Mouse (Mus musculus) midbrain, embryonic 15.5 days (tissue): ENCODE data around the gene Pnpla3. TPM values are rescaled to one million over a fixed set of nuclear protein-coding genes. Genes with fewer than 3 reads are reported as not detected.
A peak's percentile ranks its signal among the peaks of the same experiment; 100 is the strongest.

ENCODE experiments used
- ATAC-seq: fragments of 200-750 bp; cut with Nextera tagmentation; replicated peaks from 2 replicates; pipeline ENCODE4 v1.8.0; 2017; ENCODE audit warnings: moderate TSS enrichment
- H3K27ac ChIP-seq: fragments of 300-500 bp; sonication (generic); 2 replicates; pipeline ENCODE4 v1.5.1; 2015; ENCODE audit warnings: mild to moderate bottlenecking, inconsistent platforms
- H3K27me3 ChIP-seq: fragments of 300-500 bp; sonication (generic); replicated peaks from 2 replicates; pipeline ENCODE4 v1.6.1; 2015; ENCODE audit warnings: inconsistent platforms
- H3K36me3 ChIP-seq: fragments of 300-500 bp; sonication (generic); replicated peaks from 2 replicates; pipeline ENCODE4 v1.6.1; 2015; ENCODE audit warnings: inconsistent platforms
- H3K4me1 ChIP-seq: fragments of 300-500 bp; sonication (generic); 2 replicates; pipeline ENCODE4 v1.6.1; 2015; ENCODE audit warnings: inconsistent platforms
- H3K4me2 ChIP-seq: fragments of 300-500 bp; sonication (generic); 2 replicates; pipeline ENCODE4 v1.6.1; 2015; ENCODE audit warnings: inconsistent platforms, mild to moderate bottlenecking, moderate library complexity
- H3K4me3 ChIP-seq: fragments of 300-500 bp; sonication (generic); 2 replicates; pipeline ENCODE4 v1.5.1; 2015; ENCODE audit warnings: mild to moderate bottlenecking, inconsistent platforms
- H3K9ac ChIP-seq: fragments of 300-500 bp; sonication (generic); 2 replicates; pipeline ENCODE4 v1.6.1; 2015; ENCODE audit warnings: mild to moderate bottlenecking, inconsistent platforms
- H3K9me3 ChIP-seq: fragments of 300-500 bp; sonication (generic); 2 replicates; pipeline ENCODE4 v1.6.1; 2016; ENCODE audit warnings: inconsistent platforms
- WGBS: fragments of 180-500 bp; shearing (Covaris S2); methylation state at CpG from one replicate; pipeline ENCODE4 v1.1.7; 2015; ENCODE audit warnings: mixed read lengths; 5-methylcytosine and 5-hydroxymethylcytosine counted together
- microRNA-seq: library from miRNA; unstranded; fragments of <30 nt; microRNA quantifications from one replicate; pipeline ENCODE4, GENCODE M21; 2016
- polyA plus RNA-seq: library from polyadenylated mRNA; unstranded; fragments of >200 nt; fragmentation: Nextera tagmentation; extraction: Ambion mirVana; gene quantifications from 2 replicates; pipeline ENCODE4 v1.2.1, GENCODE M21; 2015

Pnpla3 gene
- polyA plus RNA-seq, 1 experiment from 2014 or later, result 6.4 TPM

DNA sequence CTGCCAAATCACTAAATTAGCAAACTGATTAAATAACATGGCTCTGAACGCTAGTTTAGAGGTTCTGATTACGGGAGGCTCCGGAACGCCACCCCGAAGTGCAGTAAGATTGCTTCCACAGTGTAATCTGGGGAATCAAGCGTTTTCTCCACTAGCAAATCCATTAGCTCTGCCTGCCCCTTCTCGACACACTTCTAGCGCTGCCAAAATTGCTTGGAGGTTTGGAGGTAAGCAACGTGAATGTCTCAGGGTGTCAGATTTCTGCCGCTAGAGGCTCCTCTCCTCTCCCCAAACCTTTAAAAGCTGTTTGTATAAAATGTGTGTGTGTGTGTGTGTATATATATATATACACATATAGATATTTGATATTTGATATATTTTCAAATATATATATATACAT, 57.1 kb downstream of the Pnpla3 start:
- H3K4me2 ChIP-seq, result no peak overlapping the region
- peak overlapping the region; percentile 27; the same call in 1 of the 2 replicates for H3K27ac ChIP-seq
- H3K4me1 ChIP-seq, result peaks cover 41% of the 10 kb centered on the region
- 32% methylated on average over 10 of the region's 10 CpGs for WGBS
- ATAC-seq, result no peak
- H3K9ac ChIP-seq, result no peak overlapping the region
- H3K4me3 ChIP-seq, result no peak overlapping the region
- H3K27me3 ChIP-seq, result no peaks in the 10 kb centered on the region
- no peaks in the 10 kb centered on the region for H3K36me3 ChIP-seq
- H3K9me3 ChIP-seq, result no peaks in the 10 kb centered on the region

DNA sequence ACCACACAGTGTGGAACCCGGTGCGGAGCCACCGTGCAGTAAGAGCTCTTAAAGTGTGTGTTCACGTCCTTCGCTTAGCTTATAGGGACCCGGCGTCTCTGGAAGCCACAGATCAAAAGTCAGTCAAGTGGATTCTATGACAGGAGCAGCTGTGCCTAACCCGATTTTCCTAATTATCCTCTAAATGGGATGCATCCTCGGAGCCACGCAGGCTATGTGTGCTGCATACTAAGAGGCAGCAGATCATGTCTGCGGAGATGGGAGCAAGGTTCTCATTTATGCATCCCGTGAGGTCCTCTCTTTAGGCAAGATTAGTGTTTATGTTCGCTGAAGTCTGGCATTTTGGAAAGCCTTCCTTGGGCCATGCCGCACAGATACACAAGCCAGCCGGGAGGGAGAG, 59.3 kb downstream of the Pnpla3 start:
- peak overlapping the region; percentile 70 for H3K27ac ChIP-seq
- H3K4me2 ChIP-seq, result peak overlapping the region; percentile 5; the same call in 1 of the 2 replicates
- no peak overlapping the region for H3K9ac ChIP-seq
- no peaks in the 10 kb centered on the region for H3K27me3 ChIP-seq
- H3K36me3 ChIP-seq, result no peaks in the 10 kb centered on the region
- no peak overlapping the region for H3K4me3 ChIP-seq
- peak; percentile 80 for ATAC-seq
- H3K9me3 ChIP-seq, result no peaks in the 10 kb centered on the region
- 12% methylated on average over 15 of the region's 15 CpGs for WGBS
- H3K4me1 ChIP-seq, result peaks cover 55% of the 10 kb centered on the region

DNA sequence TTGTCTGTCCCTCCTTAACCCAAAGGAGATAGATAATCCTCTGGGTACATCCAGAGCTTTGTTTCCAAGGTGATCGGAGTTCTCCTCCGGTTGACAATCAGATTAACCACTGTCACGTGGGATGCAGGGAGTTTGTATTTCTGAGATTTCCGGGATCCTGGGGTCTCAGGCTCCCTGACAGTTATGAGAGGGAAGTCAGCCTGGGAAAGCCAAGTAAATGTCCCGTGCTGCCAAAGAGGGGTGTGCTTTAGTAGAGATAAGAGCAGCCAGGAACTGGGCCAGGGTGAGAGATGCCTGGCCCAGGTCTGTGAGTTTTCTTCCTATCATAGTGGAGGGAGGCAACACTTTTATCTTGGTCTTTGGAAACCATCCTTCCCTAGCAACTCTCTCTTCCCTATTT, 63.0 kb downstream of the Pnpla3 start:
- H3K4me1 ChIP-seq, result peaks cover 55% of the 10 kb centered on the region

DNA sequence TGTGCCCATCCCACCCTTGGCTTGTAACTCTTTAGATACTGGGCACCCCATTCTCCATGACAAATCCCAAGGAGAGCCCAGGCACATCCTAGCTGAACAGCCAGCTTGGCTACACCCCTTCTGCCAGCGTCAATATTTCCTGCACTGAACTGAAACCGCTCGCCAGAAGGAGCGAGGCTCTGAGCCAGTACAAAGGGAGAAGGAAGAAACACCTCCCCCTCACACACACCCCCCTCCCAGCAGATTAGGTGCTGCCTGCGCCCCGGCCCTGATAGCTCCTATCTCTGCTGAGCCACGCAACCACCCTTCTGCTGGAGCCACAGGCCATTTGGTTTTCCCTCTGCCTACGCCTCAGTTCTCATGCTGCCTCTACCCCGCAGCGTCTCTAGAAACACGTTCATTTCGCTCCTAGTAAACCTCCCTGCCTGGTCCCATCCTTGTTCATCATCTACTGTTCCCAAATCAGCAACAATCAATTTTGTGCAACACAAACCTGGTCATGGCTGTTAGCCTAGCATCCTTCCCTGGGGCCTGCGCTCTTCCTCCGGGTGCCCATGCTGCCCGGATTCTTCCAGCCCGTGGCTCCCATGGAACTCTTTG, 63.6 kb downstream of the Pnpla3 start:
- Histone ChIP-seq H3K27me3 (no peaks in the 10 kb centered on the region), H3K9me3 (no peaks in the 10 kb centered on the region), H3K27ac (peak overlapping the region; percentile 74), H3K9ac (peak overlapping the region; percentile 28), H3K4me2 (peak overlapping the region; percentile 86), H3K4me1 (peaks cover 51% of the 10 kb centered on the region), H3K36me3 (no peaks in the 10 kb centered on the region), H3K4me3 (peak overlapping the region; percentile 37)
- WGBS, result 4% methylated on average over 16 of the region's 16 CpGs
- 0 out of 2 replicates have a peak, but pooled peaks have one; percentile 22 for ATAC-seq

More for the DNA sequence above, 63.0 kb downstream of the Pnpla3 start:
- H3K9ac ChIP-seq, result no peak overlapping the region
- H3K27ac ChIP-seq, result peak overlapping the region; percentile 74
- H3K9me3 ChIP-seq, result no peaks in the 10 kb centered on the region
- no peaks in the 10 kb centered on the region for H3K36me3 ChIP-seq
- no peak for ATAC-seq
- no peak overlapping the region for H3K4me3 ChIP-seq
- WGBS, result 5% methylated on average over 5 of the region's 5 CpGs
- H3K27me3 ChIP-seq, result no peaks in the 10 kb centered on the region
- H3K4me2 ChIP-seq, result peak overlapping the region; percentile 86

DNA sequence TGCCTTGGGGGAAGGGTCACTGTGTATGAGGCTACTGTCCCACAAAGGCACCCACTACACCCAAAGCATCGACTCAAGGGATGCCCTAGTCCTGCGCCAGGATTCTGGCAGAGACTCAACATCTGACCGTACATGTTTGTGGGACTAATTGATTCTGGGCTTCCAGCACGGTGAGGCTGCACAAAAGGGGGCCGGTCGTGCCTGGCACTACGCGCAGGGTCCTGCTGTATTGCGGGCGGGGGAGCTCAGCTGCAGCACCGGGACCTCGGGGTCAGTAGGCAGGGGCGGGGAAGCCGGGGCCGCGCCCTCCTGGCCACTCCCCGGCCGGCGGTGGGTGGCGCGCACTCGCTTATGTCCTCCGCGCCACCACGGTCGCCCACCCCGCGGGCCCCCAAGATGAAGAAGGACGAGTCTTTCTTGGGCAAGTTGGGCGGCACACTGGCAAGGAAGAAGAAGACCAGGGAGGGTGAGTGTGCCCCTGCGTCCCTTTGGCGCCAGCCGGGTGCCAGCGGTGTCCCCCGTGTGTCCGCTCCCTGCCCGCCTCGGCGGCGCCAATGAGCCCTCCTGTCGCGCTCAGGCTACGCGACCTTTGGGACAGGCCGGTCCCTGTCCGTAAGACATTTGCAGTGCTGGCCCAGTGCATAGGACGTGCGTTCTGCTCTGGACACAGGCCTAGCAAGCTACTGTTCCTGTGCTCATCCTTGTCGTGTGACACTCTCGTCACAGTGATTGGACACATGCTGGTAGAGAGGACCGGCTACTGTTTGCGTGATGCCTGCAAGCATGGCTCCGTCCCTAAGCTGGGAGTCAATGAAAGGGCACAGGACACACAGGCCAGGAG, 64.3 kb downstream of the Pnpla3 start, which contains the start of gene Parvb:
Gene Parvb, plus strand, starts transcription at position 323 of the 841 bp plus-strand sequence.
- no peaks in the 10 kb centered on the region for H3K36me3 ChIP-seq
- H3K27me3 ChIP-seq, result no peaks in the 10 kb centered on the region
- H3K9me3 ChIP-seq, result no peaks in the 10 kb centered on the region
- H3K4me1 ChIP-seq, result peaks cover 44% of the 10 kb centered on the region
- H3K9ac ChIP-seq, result peak within 1 kb of the TSS; percentile 28
- peak within 1 kb of the TSS; percentile 74 for H3K27ac ChIP-seq
- under 1% methylated on average over 53 of the region's 53 CpGs for WGBS
- H3K4me2 ChIP-seq, result peak within 1 kb of the TSS; percentile 86
- ATAC-seq, result peak; percentile 54
- H3K4me3 ChIP-seq, result peak within 1 kb of the TSS; percentile 37

DNA sequence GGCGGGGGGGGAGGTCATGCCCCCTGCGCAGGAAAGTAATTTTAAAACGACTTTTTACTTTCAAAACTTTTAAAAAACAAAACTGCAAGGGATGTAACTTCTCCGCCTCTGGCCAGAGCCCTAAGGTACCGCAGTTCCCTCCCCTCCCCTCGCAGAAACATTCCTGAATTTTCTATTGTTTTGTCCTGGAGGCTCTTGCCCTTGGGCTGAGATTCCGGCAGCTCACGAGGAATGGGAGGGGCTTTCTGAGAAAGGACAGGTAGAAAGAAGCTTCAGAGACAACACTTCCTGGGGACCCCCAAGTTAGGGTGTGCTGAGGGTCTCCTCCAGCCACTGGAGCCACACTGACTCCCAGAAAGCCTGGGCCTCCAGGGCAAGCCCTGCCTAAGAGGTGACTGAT, 65.0 kb downstream of the Pnpla3 start:
- peak overlapping the region; percentile 37 for H3K4me3 ChIP-seq
- peak overlapping the region; percentile 86 for H3K4me2 ChIP-seq
- no peaks in the 10 kb centered on the region for H3K27me3 ChIP-seq
- no peak for ATAC-seq
- WGBS, result 13% methylated on average over 8 of the region's 8 CpGs
- no peaks in the 10 kb centered on the region for H3K36me3 ChIP-seq
- peaks cover 37% of the 10 kb centered on the region for H3K4me1 ChIP-seq
- H3K9me3 ChIP-seq, result no peaks in the 10 kb centered on the region
- no peak overlapping the region for H3K27ac ChIP-seq
- H3K9ac ChIP-seq, result no peak overlapping the region

DNA sequence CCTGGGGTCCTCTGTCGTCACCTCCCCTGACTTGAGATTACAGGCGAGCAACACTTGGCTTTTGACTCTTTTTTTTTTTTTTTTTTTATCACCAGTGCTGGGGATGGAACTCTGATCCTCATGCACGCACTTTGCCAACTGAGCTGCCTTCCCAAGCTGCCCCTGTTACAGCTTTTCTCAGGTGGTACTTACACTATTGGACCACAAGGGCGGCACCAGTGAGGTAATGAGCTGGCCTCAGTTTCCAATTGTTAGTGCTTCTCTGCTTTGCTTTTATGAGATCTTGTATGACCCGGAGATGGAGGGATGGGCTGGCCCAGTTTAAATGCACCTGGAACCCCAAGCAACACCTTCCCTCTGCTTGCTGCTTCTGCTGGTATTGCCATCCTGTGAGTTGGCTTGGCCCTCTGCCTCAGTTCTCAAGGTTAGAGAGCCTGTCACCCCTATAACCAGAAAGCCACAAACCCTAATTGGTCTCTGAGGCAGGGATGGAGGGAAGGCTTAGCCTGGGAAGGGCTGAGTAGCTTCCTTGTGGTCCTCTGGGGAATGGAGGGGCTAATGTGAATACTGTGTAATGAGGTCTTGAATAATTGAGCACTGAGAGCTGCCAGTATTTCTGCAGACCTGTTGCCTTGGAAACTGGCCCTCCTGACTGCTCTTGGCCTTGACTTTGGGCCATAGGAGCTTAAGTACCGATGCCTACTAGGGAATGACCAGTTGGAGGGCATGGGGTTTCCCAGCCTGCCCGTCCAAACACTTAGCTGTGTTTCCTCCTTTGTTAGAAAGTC, 67.4 kb downstream of the Pnpla3 start:
- peak; percentile 52; the same call in 1 of the 2 replicates for ATAC-seq
- H3K36me3 ChIP-seq, result no peaks in the 10 kb centered on the region
- H3K4me1 ChIP-seq, result peaks cover 53% of the 10 kb centered on the region
- H3K4me3 ChIP-seq, result no peak overlapping the region
- H3K4me2 ChIP-seq, result no peak overlapping the region
- H3K9me3 ChIP-seq, result no peaks in the 10 kb centered on the region
- no peak overlapping the region for H3K9ac ChIP-seq
- no peaks in the 10 kb centered on the region for H3K27me3 ChIP-seq
- H3K27ac ChIP-seq, result peak overlapping the region; percentile 58; the same call in 1 of the 2 replicates
- WGBS, result 78% methylated on average over 7 of the region's 7 CpGs

- Histone ChIP-seq H3K27ac (no peak overlapping the region), H3K9me3 (no peaks in the 10 kb centered on the region), H3K27me3 (no peaks in the 10 kb centered on the region), H3K9ac (no peak overlapping the region), H3K4me1 (peaks cover 51% of the 10 kb centered on the region), H3K36me3 (no peaks in the 10 kb centered on the region), H3K4me3 (no peak overlapping the region), H3K4me2 (no peak overlapping the region)
- no peak for ATAC-seq
- WGBS, result 47% methylated on average over 7 of the region's 7 CpGs
Observed at GRCm38 (mm10) chr15:84235646-84236045, 68.0 kb downstream of the Pnpla3 start.

Small RNAs within 50 kb of the gene (microRNA-seq; reads per million reads assigned to microRNA genes)
- 0.74 reads per million for gene Mir6392

Other genes with a start within 250 kb of the Pnpla3 start
- gene Efcab6, start 102.5 kb upstream of the Pnpla3 start, polyA plus RNA-seq, result 0.56 and 0.78 TPM in 2 replicates
- gene Sult4a1, start 62.1 kb upstream of the Pnpla3 start, polyA plus RNA-seq, result 87.1 and 93.8 TPM in 2 replicates
- not detected in 2 replicates for gene Pnpla5, start 44.7 kb upstream of the Pnpla3 start, polyA plus RNA-seq
- gene Samm50, start 24.4 kb downstream of the Pnpla3 start, polyA plus RNA-seq, result 83.3 and 86.6 TPM in 2 replicates
- gene Parvb, start 64.2 kb downstream of the Pnpla3 start, polyA plus RNA-seq, result 4.2 and 5.4 TPM in 2 replicates
- 0.86 and 0.89 TPM in 2 replicates for gene Parvg, start 156.2 kb downstream of the Pnpla3 start, polyA plus RNA-seq